Mouse (Mus musculus): ENCODE results near the gene Mobp.

Gene Mobp

GRCm38 (mm10) chr9:120135454-120135853 lies 14.1 kb upstream of the Mobp start:
- no peak for DNase-seq

- DNase-seq = peak; percentile 73
Observed at GRCm38 (mm10) chr9:120140652-120141051, 8.9 kb upstream of the Mobp start.

GRCm38 (mm10) chr9:120144474-120144873 lies 5.0 kb upstream of the Mobp start:
- DNase-seq = no peak

- DNase-seq = no peak
Observed at GRCm38 (mm10) chr9:120151152-120151551, 1.6 kb downstream of the Mobp start.

GRCm38 (mm10) chr9:120151906-120152399 lies 2.4 kb downstream of the Mobp start:
- DNase-seq = no peak

- no peak for DNase-seq
Observed at GRCm38 (mm10) chr9:120158047-120158446, 8.5 kb downstream of the Mobp start.

GRCm38 (mm10) chr9:120163862-120164261 lies 14.4 kb downstream of the Mobp start:
- no peak for DNase-seq

- DNase-seq = no peak
Observed at GRCm38 (mm10) chr9:120167826-120168225, 18.3 kb downstream of the Mobp start.

- peak; percentile 77 for DNase-seq
Observed at GRCm38 (mm10) chr9:120171295-120171694, 21.8 kb downstream of the Mobp start.

GRCm38 (mm10) chr9:120174436-120175137 lies 25.1 kb downstream of the Mobp start:
- no peak for DNase-seq

GRCm38 (mm10) chr9:120178813-120179212 lies 29.3 kb downstream of the Mobp start:
- no peak for DNase-seq

- peak; percentile 9 for DNase-seq
Observed at GRCm38 (mm10) chr9:120184499-120184898, 35.0 kb downstream of the Mobp start.

GRCm38 (mm10) chr9:120186856-120187255 lies 37.3 kb downstream of the Mobp start:
- DNase-seq = peak; percentile 13

- DNase-seq = no peak
Observed at GRCm38 (mm10) chr9:120190891-120191290, 41.4 kb downstream of the Mobp start.

- peak; percentile 70 for DNase-seq
Observed at GRCm38 (mm10) chr9:120191362-120192098, 42.0 kb downstream of the Mobp start.

- no peak for DNase-seq
Observed at GRCm38 (mm10) chr9:120192742-120193141, 43.2 kb downstream of the Mobp start.

- no peak for DNase-seq
Observed at GRCm38 (mm10) chr9:120200873-120201272, 51.4 kb downstream of the Mobp start.

- DNase-seq = no peak
Observed at GRCm38 (mm10) chr9:120201743-120202142, 52.2 kb downstream of the Mobp start.

GRCm38 (mm10) chr9:120202683-120203082 lies 53.2 kb downstream of the Mobp start:
- DNase-seq = peak; percentile 6

GRCm38 (mm10) chr9:120203936-120204335 lies 54.4 kb downstream of the Mobp start:
- DNase-seq = no peak

- no peak for DNase-seq
Observed at GRCm38 (mm10) chr9:120206897-120207296, 57.4 kb downstream of the Mobp start.

- peak; percentile 24 for DNase-seq
Observed at GRCm38 (mm10) chr9:120210068-120210467, 60.6 kb downstream of the Mobp start.

- no peak for DNase-seq
Observed at GRCm38 (mm10) chr9:120210865-120211264, 61.4 kb downstream of the Mobp start.

- no peak for DNase-seq
Observed at GRCm38 (mm10) chr9:120212936-120213335, 63.4 kb downstream of the Mobp start.
